Mouse (Mus musculus): ENCODE results near the gene Stat4. TPM values are rescaled to one million over a fixed set of nuclear protein-coding genes. Genes with fewer than 3 reads are reported as not detected.
"Not testable (repeated sequence)": the region's sequence is repeated elsewhere in the genome, so short reads cannot be mapped to it uniquely, and the experiment has no call there.

Gene Stat4
- total RNA-seq, 2 experiments from 2014 or later, result 0.08 TPM; not detected in 1

DNA sequence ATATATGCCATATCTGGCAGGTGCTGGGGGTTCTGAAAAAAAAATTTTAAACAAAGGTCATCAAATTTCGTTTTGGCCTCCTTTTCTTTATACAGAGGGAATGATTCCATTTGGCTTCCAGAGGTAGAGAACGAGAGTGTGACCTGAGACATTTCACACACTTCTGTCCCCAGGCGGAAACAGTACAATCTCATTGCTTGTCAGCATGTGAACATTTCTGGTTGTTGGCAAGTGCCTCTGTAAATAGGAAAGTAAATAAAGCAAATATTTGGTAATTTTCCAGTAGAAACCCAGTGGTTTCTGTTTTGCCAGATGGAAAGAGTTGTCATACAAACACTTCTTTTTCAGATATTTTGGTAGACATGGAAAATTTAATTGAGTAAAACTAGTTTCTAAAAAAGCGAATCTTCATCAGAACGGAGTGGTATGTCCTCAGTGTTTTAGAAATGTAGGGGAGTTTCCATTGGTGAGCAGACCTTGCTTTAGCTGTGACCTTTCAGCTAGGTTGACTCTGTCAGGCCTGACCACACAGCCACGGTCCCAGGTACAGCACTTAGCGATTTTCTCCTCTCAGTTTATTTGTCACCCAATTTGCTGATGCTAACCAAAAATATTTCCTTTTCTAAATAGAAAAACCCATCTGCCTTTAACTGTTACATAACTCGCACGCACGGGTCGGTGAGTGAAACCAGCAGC lies 53.6 kb downstream of the Stat4 start:
- no peak for DNase-seq
- TF ChIP-seq CTCF (IDR thresholded peaks at IDR 0.05), result no peak

DNA sequence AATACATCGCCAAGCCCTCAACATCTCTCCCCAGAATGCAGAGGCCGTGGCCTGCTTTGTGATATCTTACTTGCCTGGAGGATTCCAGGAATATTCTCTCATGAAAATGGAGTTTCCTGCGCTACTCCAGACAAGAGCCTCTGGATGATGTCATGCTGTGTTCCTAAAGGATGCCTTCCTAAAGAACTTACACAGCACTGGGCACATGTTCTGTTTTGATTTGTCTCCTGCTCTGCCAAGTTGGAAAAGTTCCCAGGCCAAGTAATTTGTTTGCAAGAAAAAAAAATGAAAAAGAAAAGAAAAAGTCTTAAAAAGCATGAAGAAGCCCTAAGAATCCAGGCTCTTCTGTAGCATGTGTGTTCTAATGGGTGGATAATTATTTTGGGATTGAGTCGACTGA lies 56.2 kb downstream of the Stat4 start:
- no peak for TF ChIP-seq CTCF (IDR thresholded peaks at IDR 0.05)
- Histone ChIP-seq H3K27ac (no peak overlapping the region), H3K4me3 (no peak overlapping the region)
- intact Hi-C loops (cut with DNase I), result no loop called here
- no peak for DNase-seq

More for the DNA sequence above, 53.6 kb downstream of the Stat4 start:
- no peak overlapping the region for H3K4me3 ChIP-seq
- intact Hi-C loops (cut with DNase I), result no loop called here
- no peak overlapping the region for H3K27ac ChIP-seq

DNA sequence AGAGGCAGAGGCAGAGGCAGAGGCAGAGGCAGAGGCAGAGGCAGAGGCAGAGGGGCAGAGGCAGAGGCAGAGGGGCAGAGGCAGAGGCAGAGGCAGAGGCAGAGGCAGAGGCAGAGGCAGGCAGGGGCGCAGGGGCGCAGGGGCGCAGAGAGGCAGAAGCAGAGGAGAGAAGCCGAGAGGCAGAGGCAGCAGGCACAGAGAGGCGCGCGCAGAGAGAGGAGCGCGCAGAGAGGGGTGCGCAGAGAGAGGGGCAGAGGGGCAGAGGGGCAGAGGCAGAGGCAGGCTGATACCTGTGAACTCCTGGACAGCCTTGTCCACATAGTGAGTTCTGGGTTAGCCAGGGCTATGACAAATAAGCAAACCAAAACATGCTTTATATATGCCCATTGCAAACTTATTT lies 59.9 kb downstream of the Stat4 start:
- H3K4me3 ChIP-seq; H3K27ac ChIP-seq; DNase-seq; intact Hi-C loops (cut with DNase I): not testable (repeated sequence)

DNA sequence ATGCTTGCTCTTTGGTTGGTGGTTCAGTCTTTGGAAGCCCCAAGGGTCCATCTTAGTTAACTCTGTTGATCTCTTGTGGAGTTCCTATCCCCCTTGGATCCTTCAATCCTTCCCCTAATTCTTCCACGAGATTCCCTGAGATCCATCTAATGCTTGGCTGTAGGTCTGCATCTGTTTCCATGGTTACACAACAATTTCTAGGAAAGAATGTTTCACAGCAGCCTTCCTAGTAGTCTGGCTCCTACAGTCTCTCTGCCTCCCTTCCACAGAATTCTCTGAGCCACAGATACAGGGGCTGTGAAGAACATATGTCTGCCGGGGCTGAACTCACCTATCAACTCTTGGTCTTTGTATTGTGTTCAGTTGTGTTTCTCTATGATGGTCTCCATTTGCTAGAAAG lies 61.8 kb downstream of the Stat4 start:
- no peak for DNase-seq
- no peak for TF ChIP-seq CTCF (IDR thresholded peaks at IDR 0.05)
- intact Hi-C loops (cut with DNase I), result no loop called here
- no peak overlapping the region for H3K27ac ChIP-seq
- no peak overlapping the region for H3K4me3 ChIP-seq

DNA sequence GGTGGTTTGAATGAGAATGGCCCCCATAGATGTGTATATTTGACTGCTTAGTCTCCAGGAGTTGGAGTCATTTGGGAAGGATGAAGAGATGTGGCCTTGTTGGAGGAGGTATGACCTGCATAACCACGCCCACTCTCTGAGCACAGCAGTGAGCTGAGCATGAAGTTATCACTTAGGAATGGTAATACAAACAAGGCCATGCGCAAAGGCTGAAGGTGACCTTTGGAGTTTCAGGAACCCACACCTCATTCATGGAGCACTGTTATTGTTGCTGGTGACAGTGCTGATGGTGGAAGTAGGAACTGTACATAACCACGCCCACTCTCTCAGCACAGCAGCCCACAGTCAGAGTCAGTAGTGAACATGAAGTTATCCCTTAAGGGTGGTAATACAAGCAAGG lies 62.9 kb downstream of the Stat4 start:
- Histone ChIP-seq H3K27ac (no peak overlapping the region), H3K4me3 (no peak overlapping the region)
- TF ChIP-seq CTCF (IDR thresholded peaks at IDR 0.05), result no peak
- intact Hi-C loops (cut with DNase I), result no loop called here
- DNase-seq, result no peak

DNA sequence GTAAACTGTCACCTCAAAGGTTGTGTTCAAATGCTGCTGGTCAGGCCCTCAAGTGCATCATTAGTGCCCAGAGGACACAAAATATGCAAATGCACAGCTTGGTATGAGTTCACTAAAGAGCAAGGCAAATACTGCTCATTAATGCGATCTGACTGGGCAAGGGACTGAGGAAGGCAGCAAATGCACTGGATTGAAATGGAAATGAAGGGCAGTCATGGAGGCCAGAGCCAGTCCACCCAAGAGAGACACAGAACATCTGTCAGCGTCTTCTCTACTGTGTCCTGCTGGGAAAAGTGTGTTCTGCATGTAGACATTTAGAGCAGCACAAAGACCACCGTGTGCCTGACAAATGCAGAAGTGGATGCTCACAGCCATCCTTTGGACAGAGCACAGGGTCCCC lies 64.6 kb downstream of the Stat4 start:
- H3K4me3 ChIP-seq, result no peak overlapping the region
- DNase-seq, result no peak
- intact Hi-C loops (cut with DNase I), result no loop called here
- H3K27ac ChIP-seq, result no peak overlapping the region
- no peak for TF ChIP-seq CTCF (IDR thresholded peaks at IDR 0.05)

DNA sequence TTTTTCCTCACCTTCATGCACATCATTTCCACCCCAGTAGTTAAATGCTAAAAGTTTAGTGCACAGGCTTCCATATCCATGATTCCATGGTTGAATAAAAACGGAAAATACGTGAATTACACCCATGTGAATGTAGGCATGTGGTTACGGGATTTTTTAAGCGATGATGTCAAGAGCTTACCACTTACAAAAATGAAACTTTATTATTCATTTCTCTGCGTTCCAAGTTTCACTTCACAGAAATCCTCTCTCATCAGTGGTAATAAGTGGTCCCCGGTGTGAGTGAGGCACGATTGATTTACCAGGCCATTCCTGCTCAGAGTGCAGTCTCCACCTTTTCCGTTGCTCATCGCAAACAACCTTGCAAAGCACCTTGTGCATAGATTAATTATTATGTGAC lies 66.0 kb downstream of the Stat4 start:
- Histone ChIP-seq H3K27ac (no peak overlapping the region), H3K4me3 (no peak overlapping the region)
- intact Hi-C loops (cut with DNase I), result no loop called here
- no peak for DNase-seq
- TF ChIP-seq CTCF (IDR thresholded peaks at IDR 0.05), result no peak

DNA sequence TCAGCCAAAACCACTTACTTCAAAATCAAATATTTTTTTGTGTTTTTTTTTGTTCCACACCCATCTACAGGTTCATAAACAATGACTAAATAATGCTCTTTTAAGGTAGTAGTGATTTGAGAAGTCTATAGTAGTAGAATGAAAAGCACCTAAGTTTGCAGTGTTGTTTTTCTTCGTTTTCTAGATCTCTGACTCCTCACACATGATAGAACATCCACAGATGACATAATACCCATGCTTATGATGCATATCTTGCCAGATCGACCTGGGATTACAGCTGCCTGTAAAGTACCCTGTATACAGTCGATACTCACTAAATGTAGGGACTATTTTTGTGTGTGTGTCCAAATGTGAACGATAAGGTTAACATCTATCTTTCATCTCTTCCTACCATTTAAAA lies 69.0 kb downstream of the Stat4 start:
- Histone ChIP-seq H3K27ac (no peak overlapping the region), H3K4me3 (no peak overlapping the region)
- no peak for TF ChIP-seq CTCF (IDR thresholded peaks at IDR 0.05)
- no peak for DNase-seq
- intact Hi-C loops (cut with DNase I), result no loop called here

DNA sequence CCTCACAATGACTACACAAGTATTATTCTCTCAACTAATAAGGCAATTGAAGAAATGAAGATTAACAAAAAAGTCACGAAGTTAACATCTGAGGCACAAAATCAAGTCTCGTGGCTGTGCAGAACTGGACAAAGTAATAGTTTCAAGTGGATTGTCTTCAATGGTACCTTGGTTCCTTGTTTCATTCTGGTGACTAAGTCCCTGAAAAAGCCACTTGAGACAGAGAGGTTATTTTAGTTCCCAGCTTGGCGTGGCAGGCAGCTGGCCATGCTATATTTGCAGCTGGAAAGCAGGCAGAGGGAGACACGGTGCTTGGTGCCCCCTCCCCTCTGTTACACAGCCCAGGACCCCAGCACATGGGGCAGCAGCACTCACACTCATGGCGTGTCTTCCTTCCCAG lies 70.2 kb downstream of the Stat4 start:
- intact Hi-C loops (cut with DNase I), result no loop called here
- no peak for TF ChIP-seq CTCF (IDR thresholded peaks at IDR 0.05)
- DNase-seq, result no peak
- no peak overlapping the region for H3K27ac ChIP-seq
- no peak overlapping the region for H3K4me3 ChIP-seq

DNA sequence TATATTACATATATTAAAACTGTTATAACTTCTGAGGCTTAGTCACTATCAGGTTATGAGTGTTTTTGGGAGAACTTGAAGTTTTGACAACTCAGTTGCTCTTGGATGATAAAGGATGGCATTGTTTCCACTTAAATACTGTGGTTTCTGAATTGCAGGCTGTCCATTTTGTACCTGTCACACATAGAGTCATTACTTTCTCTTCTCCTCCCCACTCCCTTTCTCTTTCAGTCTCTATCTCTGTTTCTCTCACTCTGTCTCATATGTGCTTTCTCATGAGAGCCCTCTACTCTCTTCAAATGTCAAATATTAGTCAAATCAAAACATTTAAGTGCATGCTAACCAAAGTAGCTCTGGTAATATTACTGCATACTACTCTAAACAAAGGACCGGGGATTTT lies 79.3 kb downstream of the Stat4 start:
- no peak for TF ChIP-seq CTCF (IDR thresholded peaks at IDR 0.05)
- intact Hi-C loops (cut with DNase I), result no loop called here
- Histone ChIP-seq H3K27ac (no peak overlapping the region), H3K4me3 (no peak overlapping the region)
- DNase-seq, result no peak

DNA sequence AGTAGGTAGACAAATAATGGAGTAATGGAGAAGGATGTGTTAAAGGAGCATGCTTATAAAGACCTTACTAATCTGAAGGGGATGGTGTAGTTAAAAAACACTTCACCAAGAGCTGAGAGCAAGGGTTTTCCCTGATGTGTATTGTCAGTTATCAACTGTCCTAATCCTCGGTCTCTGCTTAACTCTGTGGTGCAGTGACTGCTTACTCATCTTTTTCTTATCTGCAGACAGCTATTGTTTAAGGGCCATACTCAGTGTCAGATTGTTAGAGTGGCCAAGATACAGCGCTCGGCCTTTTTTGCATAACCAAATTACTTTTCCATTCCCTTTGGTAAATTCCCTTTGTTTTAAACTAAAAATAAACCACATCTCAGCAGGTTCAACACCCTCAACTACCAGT lies 79.7 kb downstream of the Stat4 start:
- no peak for DNase-seq
- intact Hi-C loops (cut with DNase I), result no loop called here
- H3K27ac ChIP-seq, result no peak overlapping the region
- no peak overlapping the region for H3K4me3 ChIP-seq
- no peak for TF ChIP-seq CTCF (IDR thresholded peaks at IDR 0.05)

DNA sequence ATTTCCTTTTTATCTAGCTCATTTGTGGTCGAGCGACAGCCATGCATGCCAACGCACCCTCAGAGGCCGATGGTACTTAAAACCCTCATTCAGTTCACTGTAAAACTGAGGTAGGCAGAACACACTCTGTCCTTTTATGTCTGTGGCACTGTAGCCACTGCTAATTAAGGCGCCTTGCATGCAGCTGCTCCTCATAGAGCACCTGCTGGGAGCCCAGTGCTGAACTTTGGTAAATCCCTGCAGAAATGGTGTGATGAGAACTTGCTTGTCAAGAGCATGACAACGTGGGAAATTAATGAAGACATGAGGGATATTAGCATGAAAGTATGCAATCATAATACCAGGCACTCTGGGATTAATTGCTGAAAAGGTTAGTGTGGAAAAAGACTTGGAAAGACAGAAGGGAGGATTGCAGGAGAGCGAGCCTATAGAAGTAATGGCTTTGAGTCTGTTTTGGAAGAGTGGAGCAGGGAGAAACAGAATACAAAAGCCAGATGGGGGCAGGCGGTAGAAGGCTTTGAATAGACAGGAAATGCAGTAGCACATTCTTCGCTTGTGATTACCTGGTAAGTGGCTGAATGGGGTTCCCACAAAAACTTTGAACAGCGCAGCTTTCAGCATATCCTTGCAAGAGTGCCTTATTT lies 92.9 kb downstream of the Stat4 start:
- intact Hi-C loops (cut with DNase I), result no loop called here
- no peak for TF ChIP-seq CTCF (IDR thresholded peaks at IDR 0.05)

DNA sequence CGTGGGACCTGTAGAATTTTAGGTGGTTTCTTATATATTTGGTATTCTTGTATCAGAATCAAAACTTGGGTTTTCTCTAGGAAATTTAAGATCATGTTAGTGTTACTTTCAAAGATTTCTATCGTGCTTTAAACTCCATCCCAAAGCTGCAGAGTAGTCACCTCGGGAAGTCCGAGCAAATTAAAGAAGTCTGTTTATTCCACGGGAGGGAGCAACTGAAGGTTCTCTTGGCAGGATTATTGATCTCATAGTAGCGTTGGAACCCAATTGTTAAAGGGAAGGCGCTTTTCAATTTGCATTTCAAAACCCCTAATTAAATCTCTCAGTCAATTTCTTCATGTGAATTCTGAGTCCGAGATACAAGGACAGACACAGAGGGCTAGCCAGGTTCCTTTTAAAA lies 93.4 kb downstream of the Stat4 start:
- no peak for DNase-seq
- Histone ChIP-seq H3K4me3 (no peak overlapping the region), H3K27ac (no peak overlapping the region)
- no peak for TF ChIP-seq CTCF (IDR thresholded peaks at IDR 0.05)
- intact Hi-C loops (cut with DNase I), result no loop called here

More for the DNA sequence above, 92.9 kb downstream of the Stat4 start:
- no peak for DNase-seq
- H3K27ac ChIP-seq, result no peak overlapping the region
- no peak overlapping the region for H3K4me3 ChIP-seq

DNA sequence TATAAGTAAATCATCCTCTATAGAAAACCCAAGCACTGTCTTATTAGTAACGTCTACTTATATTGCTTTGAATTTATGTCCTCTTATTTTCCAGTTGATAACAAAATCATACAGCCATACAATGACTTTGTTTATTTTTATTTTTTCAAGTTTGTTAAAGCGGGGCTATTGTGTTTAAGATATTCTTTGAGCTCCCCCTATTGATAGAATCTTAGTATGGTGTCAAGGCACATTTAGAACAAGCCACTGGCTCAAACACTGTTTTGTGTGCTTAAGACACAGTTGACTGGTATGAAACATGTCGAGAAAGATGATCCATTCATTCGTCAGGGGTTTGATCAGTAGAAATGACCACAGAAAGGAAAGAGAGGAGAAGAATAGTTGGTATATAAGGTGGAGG lies 99.3 kb downstream of the Stat4 start:
- intact Hi-C loops (cut with DNase I), result no loop called here
- TF ChIP-seq CTCF (IDR thresholded peaks at IDR 0.05), result peak; percentile 41
- H3K27ac ChIP-seq, result no peak overlapping the region
- no peak for DNase-seq
- H3K4me3 ChIP-seq, result no peak overlapping the region
